Mouse (Mus musculus): ENCODE data around the gene Gm10945. TPM values are rescaled to one million over a fixed set of nuclear protein-coding genes. Genes with fewer than 3 reads are reported as not detected.

The Gm10945 gene
- polyA plus RNA-seq, 1 experiment from 2014 or later, result not detected

Other genes with a start within 250 kb of the Gm10945 start
- 0.10 and 0.26 TPM in 2 replicates for gene Oprm1, start 3.3 kb downstream of the Gm10945 start, polyA plus RNA-seq (2015; fragmentation: Nextera tagmentation; extraction: Ambion mirVana)

All from kidney, embryonic 15.5 days (tissue).